18 mouse cellular contexts compared by ENCODE assay signal in genomic region chr2:166289198-166289597, GRCm38 (mm10).
DNase-seq lines count a peak whose midpoint lies in the region; ATAC-seq and TF ChIP-seq lines count a peak whose summit lies in the region.
"Had no signal": no experiment of that assay in that cellular context is flagged by ENCODE, and none has a peak within 500 bp of the region (broad histone marks: within the 10 kb centered on the region; RNA-seq: fewer than 3 reads in every experiment).

No protein-coding gene starts in this region.

- no peaks in the 10 kb centered on the region for H3K36me3 ChIP-seq in hindbrain, embryonic 10.5 days
- H3K36me3 ChIP-seq in hindbrain, postnatal 0 days (ENCODE audit: insufficient read depth, low read length): no peaks in the 10 kb centered on the region
- no peaks in the 10 kb centered on the region for H3K36me3 ChIP-seq in neural tube, embryonic 13.5 days
- H3K36me3 ChIP-seq in limb, embryonic 10.5 days: no peaks in the 10 kb centered on the region
- H3K36me3 ChIP-seq: limb, embryonic 13.5 days; liver, embryonic 13.5 days; midbrain, embryonic 15.5 days had no signal

- peak overlapping the region; percentile 54; the same call in 1 of the 2 replicates for H3K27ac ChIP-seq in hindbrain, embryonic 10.5 days
- no peak overlapping the region for H3K27ac ChIP-seq in hindbrain, postnatal 0 days
- H3K27ac ChIP-seq in neural tube, embryonic 13.5 days (replicated peaks): peak overlapping the region; percentile 77
- H3K27ac ChIP-seq in limb, embryonic 10.5 days: peak overlapping the region; percentile 58
- H3K27ac ChIP-seq: heart, adult 2 months; limb, embryonic 13.5 days; liver, embryonic 13.5 days; midbrain, embryonic 15.5 days had no signal

- WGBS in hindbrain, embryonic 10.5 days: 81% methylated on average over 6 of the region's 6 CpGs
- 79% methylated on average over 6 of the region's 6 CpGs for WGBS in hindbrain, postnatal 0 days
- WGBS in neural tube, embryonic 13.5 days: 79% methylated on average over 6 of the region's 6 CpGs
- WGBS in limb, embryonic 10.5 days: 85% methylated on average over 6 of the region's 6 CpGs

- H3K9me3 ChIP-seq in hindbrain, embryonic 10.5 days: no peaks in the 10 kb centered on the region
- no peaks in the 10 kb centered on the region for H3K9me3 ChIP-seq in hindbrain, postnatal 0 days (ENCODE audit: low read length)
- no peaks in the 10 kb centered on the region for H3K9me3 ChIP-seq in neural tube, embryonic 13.5 days
- no peaks in the 10 kb centered on the region for H3K9me3 ChIP-seq in limb, embryonic 10.5 days (replicated peaks)
- H3K9me3 ChIP-seq: limb, embryonic 13.5 days; liver, embryonic 13.5 days; midbrain, embryonic 15.5 days had no signal

- H3K27me3 ChIP-seq in hindbrain, embryonic 10.5 days (ENCODE audit: insufficient read depth, poor library complexity, severe bottlenecking): peaks cover 17% of the 10 kb centered on the region
- 0 out of 2 replicates have a peak, but pooled peaks cover 3% of the 10 kb centered on the region for H3K27me3 ChIP-seq in hindbrain, postnatal 0 days (ENCODE audit: insufficient read depth, low read length)
- peaks cover 11% of the 10 kb centered on the region; the same call in 1 of the 2 replicates for H3K27me3 ChIP-seq in neural tube, embryonic 13.5 days
- H3K27me3 ChIP-seq in limb, embryonic 10.5 days (ENCODE audit: low read depth, poor library complexity, severe bottlenecking): no peaks in the 10 kb centered on the region
- H3K27me3 ChIP-seq: limb, embryonic 13.5 days; liver, embryonic 13.5 days; midbrain, embryonic 15.5 days had no signal

- no peak for ATAC-seq in hindbrain, postnatal 0 days
- ATAC-seq in neural tube, embryonic 13.5 days (ENCODE audit: low read depth): no peak
- ATAC-seq: activated CD4-positive, CD25-positive, alpha-beta regulatory T cell, adult 4 months; midbrain, embryonic 15.5 days had no signal

- no peak for TF ChIP-seq CTCF in hindbrain, postnatal 0 days (IDR thresholded peaks at IDR 0.05; ENCODE audit: low read depth)

- DNase-seq in hindbrain, embryonic 10.5 days (ENCODE audit: low spot score): no peak
- no peak for DNase-seq in hindbrain, postnatal 0 days (ENCODE audit: low spot score)
- no peak for DNase-seq in neural tube, embryonic 10.5 days (ENCODE audit: extremely low spot score, low spot score)
- DNase-seq in limb, embryonic 10.5 days (ENCODE audit: low spot score): no peak
- no peak for DNase-seq in embryo, embryonic 10 days (ENCODE audit: low spot score)
- no peak for DNase-seq in adrenal gland, adult 18-20 months (ENCODE audit: low spot score in 2 of 2)
- DNase-seq: adrenal gland, postnatal 25 days; cerebellum, adult 11-12 months; cerebellum, postnatal 14 days; heart, adult 2 months; heart, postnatal 36 days; liver, embryonic 13.5 days; lung, embryonic 14.5 days had no signal

- peaks cover 51% of the 10 kb centered on the region for H3K4me1 ChIP-seq in hindbrain, embryonic 10.5 days (replicated peaks)
- no peaks in the 10 kb centered on the region for H3K4me1 ChIP-seq in hindbrain, postnatal 0 days (ENCODE audit: insufficient read depth, low read length)
- peaks cover 34% of the 10 kb centered on the region for H3K4me1 ChIP-seq in neural tube, embryonic 13.5 days (replicated peaks)
- H3K4me1 ChIP-seq in limb, embryonic 10.5 days: peaks cover 70% of the 10 kb centered on the region
- H3K4me1 ChIP-seq: liver, embryonic 13.5 days had no signal

- no peak overlapping the region for H3K4me3 ChIP-seq in hindbrain, embryonic 10.5 days
- H3K4me3 ChIP-seq in hindbrain, postnatal 0 days (ENCODE audit: low read length): no peak overlapping the region
- H3K4me3 ChIP-seq in neural tube, embryonic 13.5 days: no peak overlapping the region
- no peak overlapping the region for H3K4me3 ChIP-seq in limb, embryonic 10.5 days
- H3K4me3 ChIP-seq: heart, adult 2 months; limb, embryonic 13.5 days; liver, embryonic 13.5 days; midbrain, embryonic 15.5 days; myocyte had no signal

- no peak overlapping the region for H3K9ac ChIP-seq in hindbrain, postnatal 0 days (replicated peaks; ENCODE audit: low read length)
- 0 out of 2 replicates have a peak overlapping the region, but pooled peaks have one; percentile 8 for H3K9ac ChIP-seq in neural tube, embryonic 13.5 days
- H3K9ac ChIP-seq: limb, embryonic 13.5 days; liver, embryonic 13.5 days; lung, embryonic 14.5 days; midbrain, embryonic 15.5 days had no signal

- H3K4me2 ChIP-seq in hindbrain, postnatal 0 days (ENCODE audit: low read depth, low read length): no peak overlapping the region
- no peak overlapping the region for H3K4me2 ChIP-seq in neural tube, embryonic 13.5 days
- H3K4me2 ChIP-seq: limb, embryonic 13.5 days; liver, embryonic 13.5 days; lung, embryonic 14.5 days; midbrain, embryonic 15.5 days had no signal
